Mouse (Mus musculus) embryonic fibroblast, embryonic 13.5 days (primary cell): ENCODE data around the gene Atp1a2.

ENCODE experiments used
- CTCF ChIP-seq: IDR thresholded peaks from 2 replicates; pipeline ENCODE4 v1.5.1; 2011; ENCODE audit warnings: mild to moderate bottlenecking, control low read depth, low read length, moderate library complexity, borderline replicate concordance; ENCODE audit not compliant: insufficient read depth
- POLR2A ChIP-seq: IDR thresholded peaks from 2 replicates; pipeline ENCODE4 v1.6.1; 2011; ENCODE audit warnings: low read depth, mild to moderate bottlenecking, control low read depth, low read length, moderate library complexity

DNA sequence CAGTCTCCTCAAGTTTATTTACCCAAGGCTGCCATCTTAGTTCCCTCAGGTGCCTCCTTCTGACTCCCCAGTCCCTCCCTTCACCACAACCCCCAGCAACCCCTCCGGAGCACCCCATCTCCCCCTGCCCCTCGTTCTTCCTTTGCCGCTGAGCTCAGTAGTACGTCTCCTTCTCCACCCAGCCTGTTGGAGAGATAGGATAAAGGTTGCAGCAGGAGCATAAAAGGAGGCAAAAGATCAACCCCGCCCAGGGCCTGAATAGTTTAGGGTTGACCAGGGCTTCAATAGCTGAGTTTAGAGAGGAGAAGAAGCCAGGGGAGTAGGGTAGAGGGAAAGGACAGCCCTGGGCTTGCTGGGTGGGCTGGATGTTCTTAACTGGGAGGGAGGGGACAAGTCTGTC, 23.3 kb downstream of the Atp1a2 start:
- TF ChIP-seq POLR2A (no peak), CTCF (no peak)
